Mouse (Mus musculus) cortical plate, adult 2 months (tissue): Measurements from ENCODE around the gene Spata13.

Experiments used
- CTCF ChIP-seq: fragments of 200-500 bp; IDR thresholded peaks from 2 replicates; pipeline ENCODE4 v1.5.1; 2011; ENCODE audit warnings: mild to moderate bottlenecking, control low read depth, low read length; ENCODE audit not compliant: insufficient read depth; ENCODE audit errors: extremely low read depth
- POLR2A ChIP-seq: fragments of 200-500 bp; IDR thresholded peaks from 2 replicates; pipeline ENCODE4 v1.6.1; 2011; ENCODE audit warnings: mild to moderate bottlenecking, low read length, control low read depth; ENCODE audit not compliant: insufficient read depth; ENCODE audit errors: extremely low read depth

DNA sequence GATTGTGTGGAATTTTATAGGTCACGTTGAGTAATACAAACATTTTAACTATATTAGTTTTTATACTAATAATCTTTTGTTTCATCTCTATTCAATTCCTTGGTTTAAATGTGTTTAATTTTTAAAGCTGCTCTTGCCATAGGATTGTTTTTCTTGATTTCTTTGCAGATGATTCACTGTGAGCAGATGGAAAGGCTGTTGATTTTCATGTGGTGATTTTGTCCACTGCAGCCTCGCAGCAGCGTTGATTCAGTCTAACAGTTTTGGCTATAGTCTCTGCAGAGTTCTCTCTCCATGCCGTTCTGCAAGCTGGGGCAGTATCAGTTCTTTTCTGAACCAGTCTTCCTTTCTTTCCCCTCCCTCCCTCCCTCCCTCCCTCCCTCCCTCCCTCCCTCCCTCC, 41.9 kb downstream of the Spata13 start:
- TF ChIP-seq CTCF = no peak
- TF ChIP-seq POLR2A = no peak
